Mouse (Mus musculus) embryonic stem cell, embryonic (primary cell): ENCODE results near the gene Per2.
"Not testable (repeated sequence)": the region's sequence is repeated elsewhere in the genome, so short reads cannot be mapped to it uniquely, and the experiment has no call there.

Source experiments
- CTCF ChIA-PET, 4 experiments: fragments of 300-600 bp in 2 of 4; fragments of 350-600 bp in 2 of 4; sonication (Branson Sonifier 250); formaldehyde crosslinking; loops; one replicate each; lab custom pipeline; 2022; ENCODE audit warnings: inconsistent platforms in 2 of 4; lab: Charles Lee
- POLR2A ChIA-PET, 4 experiments: fragments of 300-600 bp in 2 of 4; fragments of 350-600 bp in 2 of 4; sonication (Branson Sonifier 250); formaldehyde crosslinking; loops; one replicate each; lab custom pipeline; 2022; ENCODE audit warnings: antibody characterized with exemption in 4 of 4, inconsistent platforms in 1 of 4; lab: Charles Lee

Gene Per2

GRCm38 (mm10) chr1:91459059-91459809, at the start of gene Per2:
Gene Per2, minus strand, starts transcription at chr1:91459324.
- POLR2A ChIA-PET = interaction anchor here in 3 of 4 experiments (0.9 to 3.6 kb wide), 8 partner anchors 24 to 208 kb away, joined by 3 to 13 read pairs (median 4); partner anchors contain the start of genes Hes6 (in 2 of the 3) and Traf3ip1 (in 2 of the 3)

GRCm38 (mm10) chr1:91504615-91505014, 45.5 kb upstream of the Per2 start:
- CTCF ChIA-PET = no interaction called here
- POLR2A ChIA-PET = interaction anchor here in 3 of 4 experiments (0.5 to 1.3 kb wide), 4 partner anchors 10 to 1469 kb away, joined by 3 to 6 read pairs (median 4); partner anchors contain the start of gene Traf3ip1 (in 2 of the 3)

More at GRCm38 (mm10) chr1:91459059-91459809, at the start of gene Per2:
- CTCF ChIA-PET = interaction anchor here in 1 of 4 experiments (0.6 to 0.7 kb wide), 2 partner anchors 24 to 30 kb away, joined by 3 read pairs; no protein-coding TSS in a partner anchor

DNA sequence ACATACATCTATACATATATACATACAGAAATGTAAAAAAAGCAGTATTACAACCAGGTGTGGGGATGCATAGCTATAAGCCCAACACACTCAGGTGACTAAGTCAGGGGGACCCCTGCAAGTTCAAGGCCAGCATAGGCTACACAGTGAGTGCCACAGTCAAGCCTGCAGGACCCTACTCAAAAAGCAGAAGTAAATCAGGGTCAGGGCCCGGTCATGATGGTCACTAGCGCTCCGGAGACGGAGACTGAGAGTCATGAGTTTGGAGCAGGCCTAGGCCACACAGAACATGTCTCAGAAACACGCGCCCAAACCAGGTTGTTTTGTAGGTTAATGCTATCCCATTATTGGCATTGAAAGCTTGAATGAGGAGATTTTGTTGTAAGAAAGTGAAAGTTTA, 39.5 kb upstream of the Per2 start:
- CTCF ChIA-PET = no interaction called here
- POLR2A ChIA-PET = no interaction called here

DNA sequence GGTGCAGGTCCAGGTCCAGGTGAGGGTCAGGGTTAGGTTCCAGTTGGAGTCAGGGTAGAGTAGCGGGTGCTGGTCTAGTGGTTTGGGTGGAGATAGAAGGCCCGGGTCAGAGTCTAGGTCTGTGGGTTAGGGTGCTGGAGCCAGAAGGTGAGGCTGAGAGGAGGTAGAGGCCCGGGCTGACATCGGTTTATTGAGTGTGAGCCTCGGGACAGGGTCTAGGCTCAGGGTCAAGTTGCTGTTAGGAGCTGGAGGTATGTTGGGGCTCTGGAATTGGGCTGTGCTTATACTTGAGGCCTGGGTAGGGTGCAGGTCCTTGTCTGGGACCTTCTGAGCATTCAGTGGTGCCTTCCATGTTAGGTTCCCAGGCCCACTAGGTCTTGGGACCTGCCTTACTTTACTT, 36.2 kb upstream of the Per2 start:
- CTCF ChIA-PET = interaction anchor here in 1 of 4 experiments (1.2 kb wide), 1 partner anchor 38 kb away, joined by 3 read pairs; no protein-coding TSS in a partner anchor
- POLR2A ChIA-PET = interaction anchor here in 2 of 4 experiments (0.8 to 1.5 kb wide), 3 partner anchors 36 to 181 kb away, joined by 3 to 4 read pairs (median 3); partner anchors contain the start of gene Per2 (in 1 of the 2)

- CTCF ChIA-PET = interaction anchor here in 2 of 4 experiments (0.6 to 1.7 kb wide), 4 partner anchors 11 to 955 kb away, joined by 3 to 11 read pairs (median 3); no protein-coding TSS in a partner anchor
Measured at GRCm38 (mm10) chr1:91494457-91495140, 35.5 kb upstream of the Per2 start, which contains the start of gene Traf3ip1. Gene Traf3ip1, plus strand, starts transcription at chr1:91494647.

GRCm38 (mm10) chr1:91493938-91494337, 34.8 kb upstream of the Per2 start:
- CTCF ChIA-PET = interaction anchor here in 2 of 4 experiments (0.6 to 1.7 kb wide), 5 partner anchors 10 to 955 kb away, joined by 3 to 11 read pairs (median 3); no protein-coding TSS in a partner anchor
- POLR2A ChIA-PET = interaction anchor here (0.6 to 1.7 kb wide), 14 partner anchors 9 to 420 kb away, joined by 3 to 7 read pairs (median 4); partner anchors contain the start of genes Per2 (in 3 of the 4) and Ube2f (in 2 of the 4)

More at GRCm38 (mm10) chr1:91494457-91495140, 35.5 kb upstream of the Per2 start, which contains the start of gene Traf3ip1:
- POLR2A ChIA-PET = interaction anchor here (0.6 to 1.7 kb wide), 17 partner anchors 9 to 438 kb away, joined by 3 to 7 read pairs (median 3); partner anchors contain the start of genes Per2 (in 3 of the 4) and Ube2f (in 2 of the 4)

DNA sequence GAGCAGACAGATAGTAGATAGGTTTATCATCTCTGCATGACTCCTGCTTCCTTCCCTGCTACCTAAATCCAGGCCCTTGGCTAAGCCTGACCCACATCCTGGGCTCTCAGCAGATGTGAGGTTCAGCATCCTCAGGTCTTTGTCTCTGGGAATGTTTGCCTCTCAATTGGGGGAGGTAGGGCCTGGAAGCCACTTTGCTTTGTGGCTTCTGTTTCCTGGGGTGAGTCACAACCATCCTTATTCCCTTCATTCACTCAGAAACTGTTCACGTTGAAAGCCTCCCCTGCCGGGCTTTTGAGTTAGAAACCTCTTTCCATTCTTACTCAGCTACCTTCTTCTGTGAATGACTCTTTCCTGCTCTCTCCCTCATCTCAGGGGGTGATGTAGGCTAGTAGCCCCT, 33.6 kb upstream of the Per2 start:
- POLR2A ChIA-PET = interaction anchor here in 1 of 4 experiments (1.2 to 1.7 kb wide), 2 partner anchors 9 to 12 kb away, joined by 4 to 6 read pairs; no protein-coding TSS in a partner anchor
- CTCF ChIA-PET = no interaction called here

DNA sequence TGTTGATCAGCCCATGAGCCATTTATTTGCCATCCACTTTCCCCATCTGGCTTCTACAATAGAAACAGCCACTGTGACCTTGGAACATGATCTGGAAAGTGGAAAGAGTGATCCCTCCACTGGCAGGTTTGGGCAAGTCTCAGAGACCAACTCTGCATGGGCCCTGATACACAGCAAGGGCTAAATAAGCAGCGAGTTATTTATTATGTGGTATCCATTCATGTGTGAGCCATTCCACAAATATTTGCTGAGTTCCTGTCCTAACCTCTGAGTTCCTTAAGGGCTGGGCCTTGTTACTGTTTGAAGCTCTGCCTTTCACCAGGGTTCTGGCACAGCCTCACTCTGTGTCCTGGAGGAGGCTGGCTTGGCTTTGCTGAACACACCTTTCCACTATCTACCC, 31.2 kb upstream of the Per2 start:
- CTCF ChIA-PET = interaction anchor here in 1 of 4 experiments (0.6 kb wide), 1 partner anchor 961 kb away, joined by 3 read pairs; no protein-coding TSS in a partner anchor

DNA sequence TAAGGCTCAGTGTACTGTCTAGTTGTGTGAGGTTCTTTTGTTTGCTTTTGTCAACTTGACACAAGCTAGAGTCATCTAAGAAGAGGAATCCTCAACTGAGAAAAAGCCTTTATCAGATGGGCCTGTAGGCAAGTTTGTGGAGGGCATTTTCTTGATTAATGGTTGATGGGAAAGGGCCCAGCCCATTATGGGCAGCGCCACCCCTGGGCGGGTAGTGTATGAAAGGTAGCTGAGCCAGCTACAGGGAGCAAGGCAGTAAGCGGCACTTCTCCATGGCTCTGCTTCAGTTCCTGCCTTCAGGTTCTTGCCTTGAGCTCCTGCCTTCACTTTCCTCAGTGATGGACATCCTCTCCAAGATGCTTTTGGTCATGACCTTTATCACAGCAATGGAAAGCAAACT, 27.0 kb upstream of the Per2 start:
- ChIA-PET POLR2A (no interaction called here), CTCF (no interaction called here)

More for the DNA sequence above, 31.2 kb upstream of the Per2 start:
- POLR2A ChIA-PET = interaction anchor here in 2 of 4 experiments (0.6 to 1.8 kb wide), 2 partner anchors 104 to 114 kb away, joined by 3 to 4 read pairs; no protein-coding TSS in a partner anchor

- ChIA-PET CTCF (no interaction called here), POLR2A (no interaction called here)
Measured at GRCm38 (mm10) chr1:91485422-91485821, 26.3 kb upstream of the Per2 start.

DNA sequence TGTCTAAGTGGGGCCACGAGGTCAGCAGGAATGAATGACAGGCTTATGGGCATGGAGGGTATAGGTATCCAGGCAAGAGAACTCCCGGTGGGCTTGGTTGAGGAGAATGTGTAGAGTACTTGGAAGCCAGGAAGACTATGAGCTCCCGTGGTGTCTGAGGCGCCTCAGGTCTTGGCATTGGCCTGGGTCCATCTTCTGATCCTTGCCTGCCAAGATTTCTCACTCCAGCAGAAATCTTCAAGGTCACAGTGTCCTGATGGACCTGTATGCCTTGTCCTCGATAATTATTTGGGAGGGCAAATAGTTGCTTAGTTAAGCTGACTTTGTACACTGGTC, 24.9 kb upstream of the Per2 start:
- CTCF ChIA-PET = interaction anchor here in 3 of 4 experiments (0.6 to 2.0 kb wide), 8 partner anchors 10 to 879 kb away, joined by 3 to 12 read pairs (median 4); partner anchors contain the start of genes Per2 (in 1 of the 3) and Traf3ip1 (in 1 of the 3)
- POLR2A ChIA-PET = interaction anchor here in 2 of 4 experiments (0.6 to 1.8 kb wide), 4 partner anchors 10 to 191 kb away, joined by 3 to 7 read pairs (median 4); partner anchors contain the start of genes Erfe (in 1 of the 2) and Traf3ip1 (in 1 of the 2)

GRCm38 (mm10) chr1:91483304-91484010, 24.3 kb upstream of the Per2 start:
- POLR2A ChIA-PET = interaction anchor here in 2 of 4 experiments (0.6 to 1.8 kb wide), 5 partner anchors 10 to 191 kb away, joined by 3 to 8 read pairs (median 5); partner anchors contain the start of genes Erfe (in 1 of the 2), Hes6 (in 1 of the 2) and Traf3ip1 (in 1 of the 2)
- CTCF ChIA-PET = interaction anchor here in 3 of 4 experiments (0.6 to 2.0 kb wide), 9 partner anchors 11 to 879 kb away, joined by 3 to 12 read pairs (median 4); partner anchors contain the start of genes Per2 (in 1 of the 3) and Traf3ip1 (in 1 of the 3)

GRCm38 (mm10) chr1:91482616-91483211, 23.6 kb upstream of the Per2 start:
- POLR2A ChIA-PET = interaction anchor here in 2 of 4 experiments (1.3 to 1.8 kb wide), 2 partner anchors 69 to 117 kb away, joined by 5 to 8 read pairs; partner anchors contain the start of genes Erfe (in 1 of the 2) and Hes6 (in 1 of the 2)
- CTCF ChIA-PET = interaction anchor here in 2 of 4 experiments (0.6 to 2.0 kb wide), 7 partner anchors 11 to 136 kb away, joined by 3 to 12 read pairs (median 4); partner anchors contain the start of genes Per2 (in 1 of the 2) and Traf3ip1 (in 1 of the 2)

- ChIA-PET CTCF (interaction anchor here in 3 of 4 experiments (0.7 to 1.5 kb wide), 3 partner anchors 9 to 509 kb away, joined by 3 to 9 read pairs (median 7); partner anchors contain the start of gene Rab17 (in 1 of the 3)), POLR2A (interaction anchor here in 1 of 4 experiments (1.2 kb wide), 1 partner anchor 21 kb away, joined by 4 read pairs; no protein-coding TSS in a partner anchor)
Measured at GRCm38 (mm10) chr1:91478958-91479357, 19.8 kb upstream of the Per2 start.

GRCm38 (mm10) chr1:91478145-91478544, 19.0 kb upstream of the Per2 start:
- CTCF ChIA-PET = interaction anchor here in 3 of 4 experiments (0.7 to 1.5 kb wide), 3 partner anchors 8 to 508 kb away, joined by 3 to 9 read pairs (median 7); partner anchors contain the start of gene Rab17 (in 1 of the 3)
- POLR2A ChIA-PET = not testable (repeated sequence)

DNA sequence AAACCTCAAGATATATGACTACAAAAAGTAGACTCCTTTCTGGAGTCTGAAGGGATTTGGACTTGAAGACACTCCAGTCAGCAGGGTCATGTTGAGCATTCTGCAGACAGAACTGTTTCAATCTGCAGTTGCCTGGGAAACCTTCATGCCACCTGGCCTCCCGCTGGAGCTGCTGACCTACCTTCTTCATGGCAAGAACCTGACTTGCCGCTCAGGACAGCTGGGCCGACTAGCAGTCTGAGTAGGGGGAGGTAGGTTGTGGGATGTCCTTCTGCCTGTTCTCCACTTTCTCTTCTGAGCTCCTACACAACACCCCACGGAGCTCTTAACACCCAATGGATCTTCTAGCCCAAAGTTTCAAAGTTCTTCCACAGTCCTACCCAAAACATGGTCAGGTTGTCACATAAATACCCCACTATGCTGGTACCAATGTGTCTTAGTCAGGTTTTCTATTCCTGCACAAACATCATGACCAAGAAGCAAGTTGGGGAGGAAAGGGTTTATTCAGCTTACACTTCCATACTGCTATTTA, 10.8 kb upstream of the Per2 start:
- CTCF ChIA-PET = interaction anchor here in 3 of 4 experiments (0.6 to 2.1 kb wide), 5 partner anchors 9 to 457 kb away, joined by 3 to 9 read pairs (median 7); no protein-coding TSS in a partner anchor

More for the DNA sequence above, 10.8 kb upstream of the Per2 start:
- POLR2A ChIA-PET = interaction anchor here in 1 of 4 experiments (0.7 to 0.8 kb wide), 2 partner anchors 10 to 701 kb away, joined by 3 read pairs; no protein-coding TSS in a partner anchor
